Mouse (Mus musculus) central nervous system, embryonic 18 days (tissue): ENCODE data around the gene Dctd. TPM values are rescaled to one million over a fixed set of nuclear protein-coding genes. Genes with fewer than 3 reads are reported as not detected.

Experiments
- polyA plus RNA-seq: library from polyadenylated mRNA; depleted of rRNA; stranded (reverse); fragments of >200 nt; gene quantifications from 2 replicates; pipeline ENCODE4 v1.2.3, GENCODE M21; 2012; rRNA removed

Dctd gene
- 29.6 and 30.2 TPM in 2 replicates for polyA plus RNA-seq

DNA sequence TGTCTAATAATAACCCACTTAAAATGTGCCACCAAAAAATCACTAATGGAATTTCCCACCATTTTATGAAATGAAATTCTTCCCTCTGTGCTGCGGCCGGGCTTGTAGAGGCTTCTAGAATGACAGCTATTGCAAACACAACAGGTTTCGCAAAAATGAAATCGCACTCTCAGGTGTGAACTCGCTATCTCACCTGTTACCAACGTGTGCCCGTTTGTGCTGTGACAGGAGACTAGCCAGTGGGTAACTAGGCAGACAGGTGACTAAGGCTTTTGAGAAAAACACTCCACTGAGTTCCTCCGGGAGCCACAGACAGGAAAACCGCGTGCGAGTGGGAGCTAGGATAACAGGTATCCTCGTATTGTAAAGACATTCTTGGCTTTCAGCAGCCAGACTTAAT is at the start of gene Dctd:
Gene Dctd (plus strand): TSS at position 301 of the 400 bp plus-strand sequence.

Other genes starting within 250 kb of the Dctd start
- 4.3 and 4.8 TPM in 2 replicates for gene Wwc2, start 108.2 kb upstream of the Dctd start, polyA plus RNA-seq